Mouse (Mus musculus) CD4-positive, CD25-positive, alpha-beta regulatory T cell, adult 2 months (primary cell): ENCODE data around the gene Pbx4.

ENCODE experiments used
- DNase-seq: peaks from one replicate; pipeline ENCODE4 v3.0.0-alpha.2; 2012; ENCODE audit warnings: low read depth, low spot score

Gene Pbx4

GRCm38 (mm10) chr8:69832298-69832853 is at the start of gene Pbx4:
TSS of gene Pbx4 (plus strand) at chr8:69832491.
- peak; percentile 98 for DNase-seq

- no peak for DNase-seq
These were observed 43.2 kb upstream of the Pbx4 start for GRCm38 (mm10) chr8:69789105-69789504.

- DNase-seq: no peak
These were observed 42.6 kb upstream of the Pbx4 start for GRCm38 (mm10) chr8:69789731-69790130.

GRCm38 (mm10) chr8:69790364-69790763 is 41.9 kb upstream of the Pbx4 start:
- no peak for DNase-seq

GRCm38 (mm10) chr8:69790773-69791367 is 41.4 kb upstream of the Pbx4 start, which contains the start of the genes Atp13a1 and Zfp866:
TSS of gene Atp13a1 (plus strand) at chr8:69791163.
TSS of gene Zfp866 (minus strand) at chr8:69791178.
- peak; percentile 94 for DNase-seq

- peak; percentile 59 for DNase-seq
These were observed 40.7 kb upstream of the Pbx4 start for GRCm38 (mm10) chr8:69791415-69792068.

GRCm38 (mm10) chr8:69793666-69794065 is 38.6 kb upstream of the Pbx4 start:
- DNase-seq: no peak

- no peak for DNase-seq
These were observed 38.2 kb upstream of the Pbx4 start for GRCm38 (mm10) chr8:69794096-69794495.

- DNase-seq: no peak
These were observed 37.4 kb upstream of the Pbx4 start for GRCm38 (mm10) chr8:69794901-69795300.

- DNase-seq: no peak
These were observed 35.5 kb upstream of the Pbx4 start for GRCm38 (mm10) chr8:69796721-69797345.

- no peak for DNase-seq
These were observed 34.6 kb upstream of the Pbx4 start for GRCm38 (mm10) chr8:69797661-69798060.

- no peak for DNase-seq
These were observed 33.0 kb upstream of the Pbx4 start for GRCm38 (mm10) chr8:69799261-69799660.

- DNase-seq: no peak
These were observed 32.3 kb upstream of the Pbx4 start for GRCm38 (mm10) chr8:69799946-69800345.

GRCm38 (mm10) chr8:69801796-69802195 is 30.5 kb upstream of the Pbx4 start:
- no peak for DNase-seq

GRCm38 (mm10) chr8:69802216-69802615 is 30.1 kb upstream of the Pbx4 start:
- no peak for DNase-seq

- no peak for DNase-seq
These were observed 28.9 kb upstream of the Pbx4 start for GRCm38 (mm10) chr8:69803366-69803765.

GRCm38 (mm10) chr8:69804537-69804936 is 27.8 kb upstream of the Pbx4 start:
- no peak for DNase-seq

- DNase-seq: no peak
These were observed 27.2 kb upstream of the Pbx4 start for GRCm38 (mm10) chr8:69805086-69805485.

- DNase-seq: no peak
These were observed 26.8 kb upstream of the Pbx4 start for GRCm38 (mm10) chr8:69805491-69805890.

- DNase-seq: no peak
These were observed 25.1 kb upstream of the Pbx4 start for GRCm38 (mm10) chr8:69807236-69807635.

- DNase-seq: peak; percentile 94
These were observed 24.0 kb upstream of the Pbx4 start, which contains the start of gene Gmip for GRCm38 (mm10) chr8:69808094-69808863. TSS of gene Gmip (plus strand) at chr8:69808679.
